Mouse (Mus musculus) forebrain, embryonic 14.5 days (tissue): ENCODE results near the gene Sidt1. TPM values are rescaled to one million over a fixed set of nuclear protein-coding genes. Genes with fewer than 3 reads are reported as not detected.

ENCODE experiments used
- ATAC-seq: fragments of 200-750 bp; cut with Nextera tagmentation; 2 replicates; pipeline ENCODE4 v1.8.0; 2017; ENCODE audit warnings: mild to moderate bottlenecking, moderate library complexity
- DNase-seq: peaks from one replicate; pipeline ENCODE4 v3.0.0-alpha.2; 2015; ENCODE audit warnings: low spot score
- H3K27ac ChIP-seq: fragments of 300-500 bp; sonication (generic); 2 replicates; pipeline ENCODE4 v1.5.1; 2014; ENCODE audit warnings: low read depth, mild to moderate bottlenecking, control low read depth, low read length, moderate library complexity
- H3K27me3 ChIP-seq: fragments of 300-500 bp; sonication (generic); replicated peaks from 2 replicates; pipeline ENCODE4 v1.6.1; 2014; ENCODE audit warnings: low read length, control low read depth, mixed read lengths; ENCODE audit not compliant: control insufficient read depth, insufficient read depth
- H3K36me3 ChIP-seq: fragments of 300-500 bp; sonication (generic); 2 replicates; pipeline ENCODE4 v1.6.1; 2014; ENCODE audit warnings: low read length, control low read depth; ENCODE audit not compliant: control insufficient read depth, insufficient read depth
- H3K4me1 ChIP-seq: fragments of 300-500 bp; sonication (generic); 2 replicates; pipeline ENCODE4 v1.6.1; 2014; ENCODE audit warnings: antibody characterized with exemption, low read length, control low read depth; ENCODE audit not compliant: control insufficient read depth, insufficient read depth
- H3K4me2 ChIP-seq: fragments of 300-500 bp; sonication (generic); 2 replicates; pipeline ENCODE4 v1.6.1; 2014; ENCODE audit warnings: mild to moderate bottlenecking, control low read depth, low read length
- H3K4me3 ChIP-seq: fragments of 300-500 bp; sonication (generic); 2 replicates; pipeline ENCODE4 v1.5.1; 2014; ENCODE audit warnings: low read depth, low read length, control low read depth
- H3K9ac ChIP-seq: fragments of 300-500 bp; sonication (generic); 2 replicates; pipeline ENCODE4 v1.6.1; 2014; ENCODE audit warnings: mild to moderate bottlenecking, low read length, control low read depth, moderate library complexity
- H3K9me3 ChIP-seq: fragments of 300-500 bp; sonication (generic); replicated peaks from 2 replicates; pipeline ENCODE4 v1.6.1; 2016; ENCODE audit warnings: low read length, control low read depth, mixed read lengths; ENCODE audit not compliant: control insufficient read depth
- WGBS: fragments of 180-500 bp; shearing (Covaris S2); extraction: QIAGEN DNeasy Blood & Tissue Kit; methylation state at CpG from one replicate; pipeline ENCODE4 v1.1.7; 2014; 5-methylcytosine and 5-hydroxymethylcytosine counted together
- polyA plus RNA-seq: library from polyadenylated mRNA; unstranded; fragments of >200 nt; fragmentation: Nextera tagmentation; extraction: Ambion mirVana; gene quantifications from 2 replicates; pipeline ENCODE4 v1.2.1, GENCODE M21; 2014

The Sidt1 gene
- polyA plus RNA-seq, 1 experiment from 2014 or later = 3.9 TPM

DNA sequence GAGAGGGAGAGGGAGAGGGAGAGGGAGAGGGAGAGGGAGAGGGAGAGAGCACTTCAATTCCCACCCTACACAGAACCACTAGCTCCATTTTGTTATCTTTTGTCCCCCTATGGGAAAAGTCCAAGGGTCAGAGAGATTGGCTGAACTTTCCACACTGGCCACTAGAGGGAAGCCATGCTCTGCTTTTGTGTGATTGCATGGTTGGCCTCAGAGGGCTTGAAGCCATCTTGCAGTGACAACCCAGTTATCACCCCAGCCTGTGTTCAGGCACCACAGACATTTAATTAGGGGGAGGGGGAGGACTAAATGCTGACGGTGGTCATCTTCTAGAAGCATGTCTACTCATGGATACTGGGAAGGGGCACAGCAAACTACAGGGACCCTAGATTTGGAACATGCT lies 90.4 kb downstream of the Sidt1 start:
- 3% methylated on average over 1 of the region's 1 CpGs for WGBS
- no peak overlapping the region for H3K4me3 ChIP-seq
- ATAC-seq (peak; percentile 69), DNase-seq (peak; percentile 84)
- H3K36me3 ChIP-seq = no peaks in the 10 kb centered on the region
- H3K27ac ChIP-seq = no peak overlapping the region
- no peaks in the 10 kb centered on the region for H3K9me3 ChIP-seq
- H3K4me1 ChIP-seq = no peaks in the 10 kb centered on the region
- no peak overlapping the region for H3K9ac ChIP-seq
- H3K27me3 ChIP-seq = no peaks in the 10 kb centered on the region
- H3K4me2 ChIP-seq = no peak overlapping the region

DNA sequence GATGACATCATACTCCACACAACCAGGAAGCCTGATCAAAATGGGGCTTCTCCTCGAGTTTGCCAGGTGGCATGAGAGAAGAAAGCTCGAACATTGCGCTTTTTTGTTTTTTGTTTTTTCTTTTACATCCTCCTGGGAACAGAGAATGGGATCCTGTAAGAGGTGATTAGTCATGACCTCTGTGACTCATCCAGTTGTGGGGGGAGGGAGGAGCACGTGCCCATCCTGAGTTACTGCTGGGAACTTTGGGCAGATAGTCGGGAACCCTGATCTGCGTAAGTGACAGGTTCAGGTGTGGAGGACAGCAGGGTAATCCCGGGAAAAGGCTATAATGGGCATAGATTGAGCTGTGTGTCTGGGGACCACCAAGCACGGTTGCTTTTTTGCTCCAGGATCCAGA lies 92.6 kb downstream of the Sidt1 start:
- ATAC-seq = no peak
- H3K27me3 ChIP-seq = no peaks in the 10 kb centered on the region
- WGBS = 72% methylated on average over 8 of the region's 8 CpGs
- no peaks in the 10 kb centered on the region for H3K9me3 ChIP-seq
- no peaks in the 10 kb centered on the region for H3K4me1 ChIP-seq
- H3K4me3 ChIP-seq = no peak overlapping the region
- no peaks in the 10 kb centered on the region for H3K36me3 ChIP-seq
- no peak overlapping the region for H3K4me2 ChIP-seq
- DNase-seq = no peak
- no peak overlapping the region for H3K9ac ChIP-seq
- H3K27ac ChIP-seq = no peak overlapping the region

DNA sequence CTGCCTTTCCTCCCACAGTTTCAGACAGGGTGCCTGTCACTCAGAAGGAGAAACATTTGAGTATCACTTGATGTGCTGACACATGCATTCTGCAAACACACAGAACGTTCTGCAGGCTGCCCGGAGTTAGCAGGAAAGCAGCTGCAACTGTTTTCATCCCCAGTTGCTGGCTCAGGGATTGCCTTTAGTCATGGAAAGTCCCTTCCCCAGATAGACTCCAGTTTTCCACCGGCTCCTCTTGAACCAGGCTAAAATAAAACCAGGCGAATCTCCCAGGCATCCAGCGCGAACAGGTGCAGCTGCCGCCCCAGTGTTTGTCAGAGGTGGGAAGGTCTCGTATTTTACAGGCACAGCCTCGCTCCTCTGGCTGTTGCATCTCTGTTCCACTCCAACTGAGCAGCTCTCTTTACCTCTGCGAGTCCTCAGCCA lies 94.1 kb downstream of the Sidt1 start:
- 58% methylated on average over 10 of the region's 10 CpGs for WGBS
- H3K4me3 ChIP-seq = no peak overlapping the region
- H3K4me2 ChIP-seq = no peak overlapping the region
- no peaks in the 10 kb centered on the region for H3K4me1 ChIP-seq
- no peak overlapping the region for H3K9ac ChIP-seq
- 0 out of 2 replicates have a peak, but pooled peaks have one; percentile 34 for ATAC-seq
- no peaks in the 10 kb centered on the region for H3K9me3 ChIP-seq
- H3K27ac ChIP-seq = no peak overlapping the region
- H3K27me3 ChIP-seq = no peaks in the 10 kb centered on the region
- H3K36me3 ChIP-seq = no peaks in the 10 kb centered on the region
- DNase-seq = peak; percentile 8

DNA sequence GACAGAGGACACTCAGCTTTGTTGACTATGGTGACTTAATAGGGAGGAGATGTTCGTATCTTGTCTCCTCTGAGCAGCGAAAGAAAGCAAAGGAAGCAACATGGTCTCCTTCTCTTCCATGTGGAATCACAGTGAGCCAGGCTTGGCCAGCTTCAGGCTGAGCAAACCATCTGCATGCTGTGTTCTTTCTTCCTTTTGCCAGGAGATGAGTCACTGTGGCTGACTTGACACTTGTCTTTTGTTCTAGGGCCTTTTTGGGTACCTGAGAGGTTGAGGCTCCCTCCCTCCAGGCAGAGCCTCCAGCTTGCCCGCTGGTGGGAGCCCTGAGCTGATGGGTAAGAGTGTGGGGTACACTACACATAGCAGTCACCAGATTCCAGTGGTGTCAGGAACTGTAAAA lies 95.2 kb downstream of the Sidt1 start:
- Histone ChIP-seq H3K4me2 (no peak overlapping the region), H3K9me3 (no peaks in the 10 kb centered on the region), H3K36me3 (no peaks in the 10 kb centered on the region), H3K27me3 (no peaks in the 10 kb centered on the region), H3K4me3 (no peak overlapping the region), H3K4me1 (no peaks in the 10 kb centered on the region), H3K9ac (no peak overlapping the region), H3K27ac (no peak overlapping the region)
- WGBS = 72% methylated on average over 3 of the region's 3 CpGs
- ATAC-seq (no peak), DNase-seq (no peak)

DNA sequence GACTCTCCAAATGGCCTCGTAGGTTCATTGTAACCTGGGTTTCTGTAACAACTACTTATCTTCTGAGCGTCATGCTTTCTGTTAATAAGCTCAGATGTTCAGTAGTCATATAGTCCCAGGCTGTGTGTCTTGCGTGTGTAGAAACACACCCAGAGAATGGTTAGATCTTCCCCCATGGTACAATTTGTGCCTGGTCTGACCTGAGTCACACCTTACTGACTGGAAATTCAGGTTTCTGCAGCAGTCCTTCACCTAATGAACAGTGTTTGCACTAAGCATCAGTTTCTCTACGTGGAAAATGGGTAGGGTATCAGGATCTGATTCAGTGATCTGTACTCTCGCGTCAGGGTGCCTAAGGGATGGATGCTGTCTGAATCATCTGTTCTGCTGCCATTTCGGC lies 100.0 kb downstream of the Sidt1 start:
- WGBS = 85% methylated on average over 7 of the region's 7 CpGs
- DNase-seq (no peak), ATAC-seq (no peak)
- no peak overlapping the region for H3K9ac ChIP-seq
- H3K27ac ChIP-seq = no peak overlapping the region
- no peaks in the 10 kb centered on the region for H3K27me3 ChIP-seq
- no peaks in the 10 kb centered on the region for H3K9me3 ChIP-seq
- no peaks in the 10 kb centered on the region for H3K4me1 ChIP-seq
- H3K4me2 ChIP-seq = no peak overlapping the region
- no peak overlapping the region for H3K4me3 ChIP-seq
- no peaks in the 10 kb centered on the region for H3K36me3 ChIP-seq

DNA sequence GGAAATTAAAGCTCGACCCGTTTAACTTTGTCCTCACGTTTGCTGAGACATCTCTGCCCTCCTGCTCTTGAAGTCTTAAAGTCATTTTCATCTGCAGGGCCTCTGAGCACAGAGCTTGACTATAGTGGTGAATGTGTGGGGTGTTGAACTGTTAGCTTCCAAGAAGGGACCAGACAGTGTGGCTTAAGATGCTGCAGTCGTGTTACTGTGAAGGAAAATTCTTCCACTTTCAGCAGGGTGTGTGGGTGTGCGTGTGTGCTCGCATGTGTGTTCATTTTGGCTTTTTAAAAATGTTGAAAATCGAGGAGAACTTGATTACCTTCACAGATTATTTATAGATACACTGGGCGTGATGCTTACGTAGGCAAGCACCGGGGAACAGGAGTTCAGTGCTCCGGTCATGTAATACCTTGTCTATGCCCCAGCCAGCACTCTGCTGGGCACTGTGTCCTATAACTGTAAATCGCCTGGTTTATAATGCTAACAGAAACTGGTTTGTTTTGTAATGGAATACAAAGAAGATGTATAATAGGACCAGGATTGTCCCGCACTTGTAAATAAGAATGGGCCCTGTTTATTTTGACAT lies 106.2 kb downstream of the Sidt1 start:
- ATAC-seq = no peak
- Histone ChIP-seq H3K36me3 (no peaks in the 10 kb centered on the region), H3K9me3 (no peaks in the 10 kb centered on the region), H3K4me3 (no peak overlapping the region), H3K27ac (no peak overlapping the region), H3K4me2 (no peak overlapping the region), H3K9ac (no peak overlapping the region), H3K4me1 (no peaks in the 10 kb centered on the region), H3K27me3 (no peaks in the 10 kb centered on the region)
- WGBS = 91% methylated on average over 13 of the region's 13 CpGs
- DNase-seq = no peak

DNA sequence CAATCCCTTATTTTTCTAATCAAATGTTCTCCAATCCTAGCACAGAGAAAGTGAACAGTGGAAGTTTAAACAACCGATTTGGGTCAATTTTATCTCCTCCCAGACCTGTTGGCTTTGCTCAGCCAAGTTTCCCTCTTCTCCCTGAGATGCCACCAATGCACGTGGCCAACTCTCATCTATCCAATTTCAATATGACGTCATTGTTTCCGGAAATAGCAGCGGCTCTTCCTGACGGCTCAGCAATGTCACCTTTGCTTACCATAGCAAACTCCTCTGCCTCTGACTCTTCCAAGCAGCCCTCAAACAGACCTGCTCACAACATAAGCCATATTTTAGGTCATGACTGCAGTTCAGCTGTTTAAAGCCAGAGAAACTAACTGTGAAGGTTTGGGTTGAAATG lies 111.5 kb downstream of the Sidt1 start:
- Histone ChIP-seq H3K4me2 (no peak overlapping the region), H3K4me3 (no peak overlapping the region), H3K4me1 (no peaks in the 10 kb centered on the region), H3K9ac (no peak overlapping the region), H3K9me3 (no peaks in the 10 kb centered on the region), H3K27ac (no peak overlapping the region), H3K27me3 (no peaks in the 10 kb centered on the region), H3K36me3 (peaks cover 47% of the 10 kb centered on the region)
- DNase-seq = no peak
- 85% methylated on average over 6 of the region's 6 CpGs for WGBS
- no peak for ATAC-seq

DNA sequence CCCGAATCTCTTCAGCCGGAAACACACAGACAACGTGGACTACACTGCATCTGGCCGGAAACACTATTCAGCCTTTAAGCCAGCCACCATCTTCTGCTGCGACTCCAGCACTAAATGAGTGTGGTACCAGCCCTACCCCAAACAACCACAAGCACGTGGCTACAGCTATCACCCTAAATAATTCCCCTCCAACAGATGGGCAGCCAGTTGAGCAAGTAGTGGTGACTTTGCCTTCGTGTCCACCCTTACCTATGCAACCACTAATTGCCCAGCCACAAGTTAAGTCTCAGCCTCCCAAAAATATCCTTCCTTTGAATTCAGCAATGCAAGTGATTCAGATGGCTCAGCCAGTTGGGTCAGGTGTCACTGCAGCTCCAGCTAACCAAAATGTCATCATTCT lies 116.6 kb downstream of the Sidt1 start:
- DNase-seq = no peak
- Histone ChIP-seq H3K4me3 (no peak overlapping the region), H3K4me1 (no peaks in the 10 kb centered on the region), H3K27ac (no peak overlapping the region), H3K9me3 (no peaks in the 10 kb centered on the region), H3K9ac (no peak overlapping the region), H3K4me2 (no peak overlapping the region), H3K36me3 (peaks cover 85% of the 10 kb centered on the region), H3K27me3 (no peaks in the 10 kb centered on the region)
- no peak for ATAC-seq
- 96% methylated on average over 7 of the region's 7 CpGs for WGBS

DNA sequence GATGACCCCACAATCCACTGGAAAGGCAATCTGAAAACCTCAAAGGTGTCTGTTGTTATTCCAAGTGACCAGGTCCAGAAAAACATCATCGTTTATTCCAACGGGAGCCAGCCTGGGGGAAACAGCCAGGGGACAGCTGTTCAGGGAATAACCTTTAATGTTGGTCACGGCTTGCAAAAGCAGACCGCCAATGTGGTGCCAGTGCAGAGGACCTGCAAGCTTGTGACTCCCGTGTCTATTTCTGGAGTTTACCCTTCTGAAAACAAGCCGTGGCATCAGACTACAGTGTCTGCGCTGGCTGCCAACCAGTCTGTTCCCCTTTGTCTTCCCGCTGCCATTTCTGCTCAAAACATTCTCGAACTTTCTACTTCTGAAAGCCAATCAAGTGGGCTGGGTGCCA lies 117.5 kb downstream of the Sidt1 start:
- no peak overlapping the region for H3K9ac ChIP-seq
- 96% methylated on average over 9 of the region's 9 CpGs for WGBS
- no peak overlapping the region for H3K27ac ChIP-seq
- H3K4me2 ChIP-seq = no peak overlapping the region
- no peak for DNase-seq
- H3K27me3 ChIP-seq = no peaks in the 10 kb centered on the region
- no peaks in the 10 kb centered on the region for H3K9me3 ChIP-seq
- no peak overlapping the region for H3K4me3 ChIP-seq
- no peak for ATAC-seq
- H3K36me3 ChIP-seq = peaks cover 83% of the 10 kb centered on the region
- H3K4me1 ChIP-seq = no peaks in the 10 kb centered on the region
